In the genomic region with DNA sequence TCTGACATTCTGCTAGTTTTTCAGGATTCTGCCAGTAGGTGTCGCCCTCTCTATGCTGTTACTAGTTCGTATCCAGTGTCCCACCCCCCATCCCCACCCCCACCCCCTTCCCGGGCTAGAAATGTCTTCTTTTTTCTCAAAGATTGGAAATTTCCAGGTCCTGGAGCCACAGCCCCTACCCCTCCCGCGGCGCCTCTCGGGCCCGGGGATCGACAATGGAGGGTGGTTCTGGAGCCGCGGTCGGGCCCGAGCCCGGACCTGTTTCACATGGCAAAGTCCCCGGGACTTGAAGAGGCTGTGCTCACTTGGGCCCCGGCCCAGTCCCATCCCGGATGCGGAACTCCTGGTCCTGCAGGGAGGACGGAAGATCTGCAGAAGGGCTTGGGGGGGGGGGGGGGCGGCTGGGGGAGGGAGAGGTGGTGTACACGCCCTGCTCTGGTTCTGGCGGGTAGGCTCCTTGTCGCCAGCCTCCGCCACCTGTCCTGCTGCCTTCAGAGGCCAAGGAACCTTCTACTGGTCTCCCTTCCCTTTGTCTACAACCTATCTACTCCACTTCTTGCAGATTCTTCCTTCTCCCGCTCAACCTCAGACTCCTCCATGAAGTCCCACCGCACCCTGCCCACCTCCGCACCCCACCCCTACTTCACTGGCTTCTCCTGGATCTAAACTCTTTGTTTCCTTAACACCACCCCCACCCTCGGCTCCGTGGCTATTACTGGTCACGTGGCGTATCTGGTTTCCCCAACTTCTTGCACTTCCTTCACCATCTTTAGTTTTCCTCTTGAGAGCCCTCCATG, we compare ENCODE assay signal across 8 mouse cellular contexts. TPM values are rescaled to one million over a fixed set of nuclear protein-coding genes. Genes with fewer than 3 reads are reported as not detected.
DNase-seq lines count a peak whose midpoint lies in the region; ATAC-seq and TF ChIP-seq lines count a peak whose summit lies in the region.

No protein-coding gene starts in this region.

- TF ChIP-seq POLR2A in small intestine, adult 2 months (IDR thresholded peaks at IDR 0.05; ENCODE audit: low read depth, low read length): no peak

- peak overlapping the region; percentile 48 for H3K4me3 ChIP-seq in intestine, postnatal 0 days (ENCODE audit: low read depth, low read length)
- peak overlapping the region; percentile 38 for H3K4me3 ChIP-seq in midbrain, embryonic 11.5 days (ENCODE audit: low read depth, low read length)
- H3K4me3 ChIP-seq in small intestine, adult 2 months (ENCODE audit: low read depth, low read length): peak overlapping the region; percentile 65

- peak; percentile 75 for TF ChIP-seq CTCF in intestine, postnatal 0 days (IDR thresholded peaks at IDR 0.05; ENCODE audit: low read depth)
- TF ChIP-seq CTCF in small intestine, adult 2 months (IDR thresholded peaks at IDR 0.05; ENCODE audit: extremely low read depth, insufficient read length, insufficient replicate concordance, low read depth, low read length): peak; percentile 65; the same call in 1 of the 2 replicates

- peak overlapping the region; percentile 63 for H3K9ac ChIP-seq in intestine, postnatal 0 days (ENCODE audit: low read depth, low read length)
- H3K9ac ChIP-seq in midbrain, embryonic 11.5 days (ENCODE audit: low read length): peak overlapping the region; percentile 77

- H3K27ac ChIP-seq in intestine, postnatal 0 days (ENCODE audit: low read depth, low read length): peak overlapping the region; percentile 46
- no peak overlapping the region for H3K27ac ChIP-seq in midbrain, embryonic 11.5 days (ENCODE audit: low read depth, low read length)
- no peak overlapping the region for H3K27ac ChIP-seq in small intestine, adult 2 months (ENCODE audit: insufficient read depth, low read depth, low read length)

- 4% methylated on average over 30 of the region's 31 CpGs for WGBS in intestine, postnatal 0 days
- WGBS in midbrain, embryonic 11.5 days: 8% methylated on average over 30 of the region's 31 CpGs
- 3% methylated on average over 30 of the region's 31 CpGs for WGBS in small intestine, adult 2 months

- H3K4me2 ChIP-seq in intestine, postnatal 0 days (replicated peaks; ENCODE audit: low read depth): peak overlapping the region; percentile 90
- H3K4me2 ChIP-seq in midbrain, embryonic 11.5 days: peak overlapping the region; percentile 57

- H3K27me3 ChIP-seq in intestine, postnatal 0 days (replicated peaks; ENCODE audit: control insufficient read depth, insufficient read depth, low read length): no peaks in the 10 kb centered on the region
- H3K27me3 ChIP-seq in midbrain, embryonic 11.5 days (ENCODE audit: control insufficient read depth, insufficient read depth, low read length): no peaks in the 10 kb centered on the region
- no peaks in the 10 kb centered on the region for H3K27me3 ChIP-seq in small intestine, adult 2 months (ENCODE audit: control insufficient read depth, insufficient read depth, low read length)

- intact Hi-C loops in left cerebral cortex, postnatal 4 days (cut with DNase I): no loop called here

- H3K4me1 ChIP-seq in intestine, postnatal 0 days (replicated peaks; ENCODE audit: control insufficient read depth, insufficient read depth, low read length): 0 out of 2 replicates have a peak, but pooled peaks cover 3% of the 10 kb centered on the region
- H3K4me1 ChIP-seq in midbrain, embryonic 11.5 days (ENCODE audit: control insufficient read depth, insufficient read depth, low read length): peaks cover 7% of the 10 kb centered on the region
- H3K4me1 ChIP-seq in small intestine, adult 2 months (ENCODE audit: control insufficient read depth, insufficient read depth, insufficient read length, low read length): no peaks in the 10 kb centered on the region

- no peaks in the 10 kb centered on the region for H3K36me3 ChIP-seq in intestine, postnatal 0 days (ENCODE audit: control insufficient read depth, insufficient read depth)
- no peaks in the 10 kb centered on the region for H3K36me3 ChIP-seq in midbrain, embryonic 11.5 days (ENCODE audit: control insufficient read depth, insufficient read depth, low read length)
- no peaks in the 10 kb centered on the region for H3K36me3 ChIP-seq in small intestine, adult 2 months (ENCODE audit: control insufficient read depth, insufficient read depth, low read length)

- DNase-seq in cerebellum, adult 11 months: peak; percentile 71
- DNase-seq in embryo, embryonic 11.5 days (ENCODE audit: low read depth, low spot score): peak; percentile 77
- peak; percentile 87 for DNase-seq in left cerebral cortex, postnatal 4 days
- DNase-seq in midbrain, embryonic 11.5 days (ENCODE audit: low spot score, missing footprints): peak; percentile 98

- H3K9me3 ChIP-seq in intestine, postnatal 0 days (ENCODE audit: control insufficient read depth): no peaks in the 10 kb centered on the region
- no peaks in the 10 kb centered on the region for H3K9me3 ChIP-seq in midbrain, embryonic 11.5 days (ENCODE audit: control insufficient read depth, low read length)

- no peak; the same call in 1 of the 2 replicates for ATAC-seq in cerebellum, adult (ENCODE audit: insufficient number of reproducible peaks, low FRiP score, low TSS enrichment)
- ATAC-seq in granulocyte monocyte progenitor cell, adult 5-6 weeks (replicated peaks; ENCODE audit: poor library complexity, severe bottlenecking): peak; percentile 25; the same call in 1 of the 2 replicates
- ATAC-seq in intestine, postnatal 0 days: peak; percentile 69
- peak; percentile 76 for ATAC-seq in midbrain, embryonic 11.5 days (ENCODE audit: low FRiP score)

RNA-seq across cellular contexts. Expression of a gene that starts 25.7 kb away (rescaled TPM):
- 30.4 and 44.8 TPM in 2 replicates for total RNA-seq in granulocyte monocyte progenitor cell, adult 5-6 weeks (2014; fragmentation: Nextera tagmentation)
- total RNA-seq in granulocyte monocyte progenitor cell, adult 5-6 weeks (2017): 36.8 and 39.8 TPM in 2 replicates
- polyA plus RNA-seq in intestine, postnatal 0 days (2015; fragmentation: Nextera tagmentation; extraction: Ambion mirVana): 37.1 and 37.8 TPM in 2 replicates
- total RNA-seq in left cerebral cortex, postnatal 4 days (2021): 10 to 100 TPM; 24.4 to 24.5 TPM
- polyA plus RNA-seq in midbrain, embryonic 11.5 days (2014; fragmentation: Nextera tagmentation; extraction: Ambion mirVana): 59.2 and 72.4 TPM in 2 replicates
- polyA plus RNA-seq in small intestine, adult 2 months (2012; rRNA removed): 4.5 and 5.2 TPM in 2 replicates

RNA-seq across cellular contexts. Expression of a gene that starts 48.8 kb away (rescaled TPM):
- 5.3 and 11.7 TPM in 2 replicates for total RNA-seq in granulocyte monocyte progenitor cell, adult 5-6 weeks (2014; fragmentation: Nextera tagmentation)
- total RNA-seq in granulocyte monocyte progenitor cell, adult 5-6 weeks (2017): 1.2 and 3.8 TPM in 2 replicates
- 1.9 and 2.2 TPM in 2 replicates for polyA plus RNA-seq in intestine, postnatal 0 days (2015; fragmentation: Nextera tagmentation; extraction: Ambion mirVana)
- total RNA-seq in left cerebral cortex, postnatal 4 days (2021): 10 to 100 TPM; 24.5 to 25.2 TPM
- 26.5 and 28.6 TPM in 2 replicates for polyA plus RNA-seq in midbrain, embryonic 11.5 days (2014; fragmentation: Nextera tagmentation; extraction: Ambion mirVana)
- polyA plus RNA-seq in small intestine, adult 2 months (2012; rRNA removed): 0.46 and 1.0 TPM in 2 replicates
